Mouse (Mus musculus): ENCODE results near the gene Nlrx1.
"Not testable (repeated sequence)": the region's sequence is repeated elsewhere in the genome, so short reads cannot be mapped to it uniquely, and the experiment has no call there.

Nlrx1 gene

DNA sequence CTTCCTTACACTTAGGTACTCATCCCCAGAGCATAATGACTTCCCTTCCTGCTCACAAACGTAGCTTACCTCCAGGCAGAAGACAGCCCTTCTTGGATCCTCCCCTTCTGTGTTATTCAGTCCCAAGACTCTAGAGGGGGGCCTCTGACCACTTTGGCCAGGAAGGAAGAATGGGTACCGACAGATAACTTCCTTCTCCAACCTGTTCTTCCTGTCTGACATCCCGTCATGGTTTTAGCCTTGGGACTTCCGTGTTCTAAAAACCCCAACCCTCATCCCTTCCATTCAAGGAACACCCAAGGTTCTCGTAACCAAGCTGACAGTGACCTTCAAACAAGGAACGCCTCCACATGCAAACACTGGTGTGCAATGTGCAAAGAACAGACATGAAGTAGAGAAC, at the start of gene Nlrx1:
Nlrx1 (minus strand) TSS at position 168 of the 400 bp plus-strand sequence.
- no peak for DNase-seq (ENCODE audit: low read depth, low spot score)

DNA sequence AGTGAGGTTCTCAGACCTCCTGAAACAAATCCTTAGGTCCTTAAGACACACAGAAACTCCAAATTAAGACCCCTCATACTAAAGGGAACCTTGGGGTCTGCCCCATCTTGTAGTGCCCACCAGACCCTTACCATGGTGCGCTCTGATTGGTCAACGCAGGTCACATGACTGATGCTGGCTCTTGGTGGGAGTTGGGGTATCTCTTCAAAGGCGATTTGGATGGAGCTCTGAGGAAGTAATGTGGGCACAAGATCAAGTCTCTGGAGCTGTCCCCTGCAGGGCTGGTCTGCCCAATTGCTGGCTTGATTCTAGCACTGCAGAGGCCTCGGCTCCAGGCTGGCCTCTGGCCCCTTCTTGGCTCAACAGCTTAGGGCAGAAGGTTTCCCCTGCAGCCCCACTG, 49.1 kb upstream of the Nlrx1 start:
- no peak for DNase-seq (ENCODE audit: low read depth, low spot score)

DNA sequence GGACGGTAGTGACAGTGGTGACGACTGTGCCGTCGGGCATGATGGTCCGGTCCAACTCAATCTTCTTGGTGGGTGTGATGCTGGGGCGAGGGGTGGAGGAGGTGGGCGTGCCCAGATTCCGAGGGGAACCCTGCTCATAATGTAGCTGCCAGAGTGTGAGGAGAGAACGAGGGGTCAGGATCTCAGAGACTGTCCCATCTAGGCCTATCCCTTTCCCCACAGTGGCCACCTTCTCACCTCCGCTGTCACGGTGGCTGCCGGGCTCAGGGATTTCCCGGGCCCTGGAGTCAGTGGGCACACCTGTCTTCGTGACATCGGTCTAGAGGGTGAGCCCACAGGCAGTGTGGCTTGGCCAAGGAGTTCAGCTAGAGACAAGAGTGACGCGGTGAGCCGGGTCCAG, 46.5 kb upstream of the Nlrx1 start:
- DNase-seq (ENCODE audit: low read depth, low spot score), result no peak

DNA sequence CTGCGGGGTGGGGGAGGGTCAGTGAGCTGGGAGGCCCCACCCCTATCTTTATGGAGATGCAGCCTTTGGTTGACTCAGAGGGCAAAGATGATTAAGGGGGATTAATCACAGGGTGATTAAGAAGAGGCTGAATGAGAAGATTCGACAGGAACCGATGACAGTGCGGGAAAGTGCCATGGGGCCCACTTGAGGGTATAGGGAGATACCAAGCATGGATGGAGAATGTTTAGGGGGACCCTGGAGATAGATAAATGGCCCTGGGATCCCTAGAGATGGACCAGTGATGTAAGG, 45.8 kb upstream of the Nlrx1 start:
- DNase-seq (ENCODE audit: low read depth, low spot score), result no peak

DNA sequence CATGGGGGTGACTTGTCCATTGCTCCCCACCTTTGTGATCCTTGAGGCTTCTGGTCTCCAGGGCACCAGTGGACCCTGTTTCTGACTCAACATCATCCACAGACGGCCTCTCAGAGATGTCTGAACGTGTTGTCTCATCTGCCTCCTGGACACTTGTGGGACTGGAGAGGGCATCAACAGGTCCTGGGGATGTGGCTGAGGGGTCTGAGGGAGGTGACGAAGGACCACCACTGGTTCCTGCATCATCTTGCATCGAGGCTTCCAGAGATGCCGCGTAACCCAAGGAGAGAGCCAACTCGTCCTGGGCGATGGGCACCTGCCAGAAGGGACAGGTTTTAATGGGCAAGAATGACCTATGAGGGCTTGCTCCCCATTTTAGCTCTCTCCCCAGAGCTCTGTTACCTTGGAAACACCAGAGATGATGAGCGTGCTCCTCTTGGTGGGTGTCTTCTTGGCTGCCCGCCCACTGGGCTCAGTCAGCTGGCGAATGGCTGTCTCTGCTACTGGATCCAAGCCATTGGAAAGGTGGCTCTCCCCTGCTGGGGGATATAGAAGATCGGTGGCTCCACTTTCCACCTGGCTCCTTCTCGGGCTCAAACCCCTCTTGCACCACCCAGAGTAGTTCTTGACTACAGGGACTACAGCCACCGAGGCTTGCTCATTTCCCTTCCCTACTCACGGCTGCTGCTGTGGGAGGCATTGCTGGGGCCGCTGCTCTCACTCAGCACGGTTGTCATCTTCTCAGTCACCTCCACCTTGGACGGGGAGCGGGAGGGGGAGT, 45.3 kb upstream of the Nlrx1 start:
- no peak for DNase-seq (ENCODE audit: low read depth, low spot score)

DNA sequence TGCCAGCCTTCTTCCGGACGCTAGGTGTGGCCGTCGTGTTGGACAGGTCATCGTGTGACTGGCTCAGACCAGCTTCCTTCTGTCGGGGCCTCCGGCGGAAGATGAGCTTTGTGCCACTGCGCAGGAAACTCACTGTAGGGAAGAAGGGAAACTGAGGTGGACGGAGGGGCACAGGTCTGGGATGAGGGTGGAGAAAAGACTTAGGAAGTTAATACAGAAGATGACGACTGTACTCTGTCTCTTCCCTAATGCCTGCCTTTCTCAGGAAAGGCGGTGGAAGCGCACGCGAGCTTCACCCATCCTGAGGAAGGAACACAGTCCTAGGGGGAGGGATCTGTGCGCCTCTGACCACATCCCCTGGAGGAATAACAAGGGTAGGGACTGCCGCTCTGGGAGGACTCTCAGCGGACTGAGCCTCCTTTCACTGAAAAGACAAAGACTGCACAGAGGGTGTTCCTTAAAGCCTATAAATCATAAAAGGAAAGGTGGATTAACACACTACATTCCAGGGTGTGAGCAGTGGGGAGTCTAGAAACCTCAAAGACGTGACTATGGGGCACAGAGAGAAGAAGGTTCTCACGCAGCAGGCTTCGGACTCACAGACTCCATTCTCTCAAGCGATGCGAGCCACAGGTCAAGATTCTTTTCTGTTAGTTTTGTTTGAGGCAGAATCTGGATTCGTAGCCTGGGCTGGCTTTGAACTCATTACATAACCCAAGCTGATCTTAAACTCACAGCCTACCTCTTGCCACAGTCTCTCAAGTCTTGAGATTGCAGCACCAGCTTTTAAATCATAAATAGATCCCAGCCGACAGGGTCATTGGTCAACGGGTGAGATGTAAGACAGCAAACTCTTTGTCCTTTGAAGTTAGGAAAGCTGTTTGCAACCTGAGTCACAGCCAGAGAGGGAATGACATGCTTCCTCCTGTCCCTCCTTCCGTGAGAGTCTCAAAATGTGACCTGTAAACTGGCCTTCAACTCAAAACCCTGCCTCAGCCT, 43.0 kb upstream of the Nlrx1 start:
- no peak for DNase-seq (ENCODE audit: low read depth, low spot score)

DNA sequence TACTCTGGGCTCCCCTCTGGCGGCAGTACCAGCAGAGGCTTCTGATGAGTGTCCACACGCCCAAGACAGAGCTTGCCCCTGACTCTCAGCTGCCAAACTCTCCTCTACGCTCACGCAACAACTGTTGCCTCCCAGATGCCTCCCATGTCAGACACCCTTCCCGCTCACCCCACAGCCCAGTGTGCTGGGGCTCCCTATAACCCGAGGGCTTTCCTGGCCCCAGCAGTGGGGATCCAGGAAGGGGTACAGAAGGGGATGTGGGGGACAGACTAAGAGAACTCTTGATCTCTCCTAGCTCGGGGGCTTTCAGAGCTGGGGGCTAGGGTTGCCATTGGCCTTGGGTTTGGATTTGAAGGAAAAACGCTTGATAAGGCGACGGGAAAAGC, 42.3 kb upstream of the Nlrx1 start:
- DNase-seq (ENCODE audit: low read depth, low spot score), result no peak

DNA sequence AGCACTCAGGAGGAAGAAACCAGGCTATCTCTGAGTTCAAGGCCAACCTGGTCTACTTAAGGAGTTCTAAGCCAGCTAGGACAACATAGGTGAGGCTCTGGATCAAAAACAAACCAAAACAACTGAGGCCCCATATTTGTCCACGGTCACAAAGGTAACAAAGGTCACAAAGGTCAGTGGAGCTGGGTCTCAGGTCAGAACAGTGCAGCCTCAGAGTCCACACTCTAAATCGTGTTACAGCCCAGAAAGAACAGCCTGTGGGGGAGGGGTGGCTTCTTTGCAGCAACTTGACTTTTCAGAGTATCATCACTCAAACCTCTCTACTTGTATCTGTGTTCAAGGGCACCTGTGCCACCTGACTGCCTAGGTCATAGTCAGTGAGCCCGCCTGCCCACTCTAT, 41.4 kb upstream of the Nlrx1 start:
- DNase-seq (ENCODE audit: low read depth, low spot score), result no peak

DNA sequence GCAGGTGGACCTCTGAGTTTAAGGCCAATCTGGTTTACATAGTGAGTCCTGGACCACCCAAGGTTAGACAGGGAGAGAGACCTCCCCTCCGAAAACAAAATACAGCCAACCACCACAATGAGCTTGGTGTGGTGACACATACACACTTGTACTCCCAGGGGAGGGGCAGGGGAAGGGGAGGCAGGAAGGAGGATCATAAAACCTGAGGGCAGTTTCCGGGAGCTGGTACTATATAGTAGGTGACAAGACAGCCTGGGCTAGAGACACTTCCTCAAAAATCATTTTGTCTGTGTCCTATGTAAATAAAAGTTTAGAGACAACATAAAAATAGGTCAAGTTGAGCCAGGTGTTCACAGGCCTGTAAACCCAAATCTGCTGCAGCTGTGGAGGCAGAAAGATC, 38.8 kb upstream of the Nlrx1 start:
- no peak for DNase-seq (ENCODE audit: low read depth, low spot score)

DNA sequence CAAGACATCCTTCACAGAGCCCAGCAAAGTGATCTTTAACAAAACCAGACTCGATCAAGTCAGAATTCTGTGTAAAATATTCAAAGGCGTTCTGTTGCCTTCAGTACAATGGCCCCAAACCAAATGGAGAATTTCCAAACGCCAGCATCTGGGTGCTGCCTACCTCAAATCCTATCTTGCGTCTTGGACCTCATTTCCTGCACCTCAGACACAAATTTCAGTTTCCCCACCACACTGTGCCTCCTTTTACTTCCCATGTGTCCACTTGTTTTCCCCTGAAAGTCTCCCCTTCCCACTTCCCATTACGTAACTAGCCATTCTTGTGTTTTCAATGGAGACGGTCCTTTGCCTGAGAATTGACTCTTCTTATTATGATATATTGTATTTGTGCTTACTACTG, 38.1 kb upstream of the Nlrx1 start:
- no peak for DNase-seq (ENCODE audit: low read depth, low spot score)

DNA sequence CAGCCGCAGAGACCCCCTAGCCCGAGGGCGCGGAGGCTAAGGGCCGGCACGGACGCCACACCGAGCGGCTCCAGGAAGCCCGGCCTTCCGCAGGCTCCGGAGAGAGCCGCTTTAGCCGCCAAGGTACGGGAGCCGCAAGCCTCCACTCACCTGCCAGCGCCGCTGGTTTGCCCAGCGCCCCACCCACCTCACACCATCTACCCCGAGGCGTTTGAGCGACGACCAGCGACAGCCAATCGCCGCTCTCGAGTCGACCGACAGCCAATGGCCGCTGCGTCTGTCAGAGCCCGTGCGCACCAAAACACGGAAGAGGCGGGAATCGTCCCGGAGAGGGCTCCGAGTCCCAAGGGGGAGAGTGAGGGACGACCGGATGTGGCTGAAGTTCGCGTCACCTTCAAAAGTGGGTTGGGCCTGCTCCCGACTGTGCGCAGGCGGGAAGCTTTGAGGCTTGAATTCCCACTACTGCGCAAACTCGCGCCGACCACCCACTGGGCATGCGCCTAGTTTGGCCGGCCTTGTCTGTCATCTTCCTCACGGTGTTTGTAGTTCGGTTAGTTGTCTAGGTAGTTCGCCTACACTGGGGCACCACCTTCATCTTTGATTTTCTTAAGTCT, 37.2 kb upstream of the Nlrx1 start, which contains the start of gene Hinfp:
Hinfp (minus strand) TSS at position 206 of the 614 bp plus-strand sequence.
- DNase-seq (ENCODE audit: low read depth, low spot score), result peak; percentile 99

DNA sequence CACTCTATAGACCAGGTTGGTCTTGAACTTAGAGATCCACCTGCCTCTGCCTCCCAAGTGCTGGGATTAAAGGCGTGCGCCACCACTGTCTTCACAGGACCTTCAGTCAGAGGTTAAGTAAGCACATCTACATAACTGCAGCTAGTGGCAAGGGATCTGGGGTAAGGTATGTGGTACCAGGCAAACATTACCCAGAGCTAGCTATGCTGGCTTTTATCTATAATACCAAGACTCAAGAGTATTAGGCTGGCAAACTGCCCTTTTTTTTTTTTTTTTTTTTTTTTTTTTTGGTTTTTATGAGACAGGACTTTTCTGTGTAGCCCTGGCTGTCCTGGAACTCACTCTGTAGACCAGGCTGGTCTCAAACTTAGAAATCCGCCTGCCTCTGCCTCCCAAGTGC, 31.6 kb upstream of the Nlrx1 start:
- DNase-seq (ENCODE audit: low read depth, low spot score), result not testable (repeated sequence)

DNA sequence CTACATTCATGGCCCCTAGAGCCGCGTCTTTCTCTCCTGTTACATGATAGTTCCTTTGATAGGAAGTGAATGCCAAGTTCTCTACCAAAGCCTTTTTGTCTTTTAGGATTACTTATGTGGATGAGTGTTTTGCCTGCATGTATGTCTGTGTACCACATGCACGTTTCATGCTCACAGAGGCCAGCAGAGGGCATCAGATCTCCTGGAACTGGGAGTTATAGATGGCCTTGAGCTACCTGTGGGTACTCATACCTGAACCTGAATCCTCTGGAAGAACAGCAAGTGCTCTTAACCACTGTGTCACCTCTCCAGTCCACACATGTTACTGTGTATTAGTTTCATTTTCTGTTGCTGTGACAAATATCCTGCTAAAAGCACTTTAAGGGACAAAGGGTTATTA, 24.1 kb upstream of the Nlrx1 start:
- peak; percentile 80 for DNase-seq (ENCODE audit: low read depth, low spot score)

DNA sequence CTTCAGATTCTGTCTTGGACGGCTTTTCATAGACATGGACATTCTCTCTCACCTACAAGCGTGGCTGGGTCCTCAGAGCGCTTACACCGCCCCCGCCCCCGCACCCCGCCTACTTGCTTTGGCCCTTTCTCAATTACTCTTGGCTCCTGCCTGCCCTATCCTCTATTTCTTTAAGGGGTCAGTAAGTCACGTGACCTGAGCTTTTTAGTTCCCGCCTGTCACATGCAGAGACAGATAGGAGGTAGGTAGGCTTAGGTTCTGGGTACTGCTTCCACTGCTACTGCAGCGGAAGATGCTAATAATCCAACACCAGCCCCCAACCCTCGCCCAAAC, 20.5 kb upstream of the Nlrx1 start:
- DNase-seq (ENCODE audit: low read depth, low spot score), result no peak

DNA sequence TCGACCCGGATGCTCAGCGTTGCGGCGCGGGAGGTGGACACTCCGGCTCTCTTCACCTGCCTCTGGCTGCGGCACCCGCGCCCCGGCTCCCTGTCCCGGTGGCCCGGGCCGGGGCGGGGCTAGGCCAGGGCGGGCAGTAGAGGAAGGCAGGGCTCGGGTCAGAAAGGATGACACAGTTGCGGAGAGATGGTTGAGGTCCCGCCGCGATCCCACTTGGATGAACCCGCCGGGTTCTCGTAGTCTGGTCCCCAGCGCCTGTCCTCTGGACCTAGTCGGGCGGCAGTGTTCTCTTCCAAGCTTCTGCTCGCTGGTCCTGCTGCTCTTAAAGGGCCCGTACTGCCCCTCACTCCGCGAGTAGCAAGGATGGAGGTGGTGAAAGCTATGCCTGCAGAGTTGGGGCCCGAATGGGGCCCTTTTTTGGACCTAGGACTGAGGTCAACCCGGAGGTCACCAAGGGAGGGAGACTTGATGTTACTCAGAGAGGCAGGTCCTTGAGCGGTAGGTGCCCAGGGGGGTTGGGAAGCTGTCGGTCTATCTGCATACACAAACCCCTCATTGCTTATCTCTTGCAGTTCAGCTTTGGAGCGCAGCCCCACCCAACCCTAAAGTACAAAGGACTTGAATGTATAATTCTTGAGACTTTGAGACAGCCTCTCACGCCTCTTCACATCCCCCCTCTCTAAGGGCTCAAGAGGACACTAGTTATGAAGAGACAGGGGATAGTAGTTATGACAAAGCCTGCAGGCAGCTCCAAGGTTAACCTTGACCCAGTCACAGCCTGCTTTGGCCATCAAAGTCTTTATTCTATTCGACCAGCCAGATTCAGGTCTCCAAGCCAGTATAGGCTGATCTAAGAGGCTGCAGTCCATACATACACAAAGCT, 19.9 kb upstream of the Nlrx1 start, which contains the start of gene Abcg4:
Abcg4 (minus strand) TSS at position 540 of the 883 bp plus-strand sequence.
- peak; percentile 41 for DNase-seq (ENCODE audit: low read depth, low spot score)

DNA sequence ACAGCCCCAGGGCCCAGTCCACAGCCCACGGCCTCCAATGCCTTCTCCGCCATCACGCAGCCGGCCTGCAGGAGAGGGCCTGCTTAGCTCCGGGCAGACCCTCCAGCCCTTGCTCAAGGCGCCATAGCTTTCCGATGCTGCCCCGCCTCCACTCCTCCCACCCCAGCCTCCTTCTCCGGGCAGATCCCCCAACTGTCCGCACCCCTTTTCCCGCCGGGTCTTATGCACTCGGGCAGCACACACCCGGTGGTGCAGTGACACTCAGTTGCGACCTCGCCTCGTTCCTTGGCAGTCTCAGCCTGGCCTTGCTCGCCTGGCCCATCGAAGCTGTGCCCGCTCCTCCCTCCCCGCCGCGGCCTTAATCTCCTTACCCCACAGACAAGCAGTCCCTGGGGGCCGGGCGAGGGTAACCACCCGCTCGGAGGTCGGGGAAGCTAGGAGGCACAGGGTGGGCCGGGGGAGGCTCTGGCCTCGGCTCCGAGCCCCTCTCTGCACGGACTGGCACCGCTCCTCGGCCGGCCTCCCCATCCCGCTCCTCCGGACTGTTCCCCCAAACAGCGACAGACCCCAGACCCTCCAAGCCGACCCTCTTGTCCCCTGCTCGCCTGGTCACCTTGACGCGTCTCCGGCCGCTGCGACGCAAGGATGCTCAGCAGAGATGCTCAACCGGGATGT, 19.1 kb upstream of the Nlrx1 start:
- peak; percentile 34 for DNase-seq (ENCODE audit: low read depth, low spot score)

DNA sequence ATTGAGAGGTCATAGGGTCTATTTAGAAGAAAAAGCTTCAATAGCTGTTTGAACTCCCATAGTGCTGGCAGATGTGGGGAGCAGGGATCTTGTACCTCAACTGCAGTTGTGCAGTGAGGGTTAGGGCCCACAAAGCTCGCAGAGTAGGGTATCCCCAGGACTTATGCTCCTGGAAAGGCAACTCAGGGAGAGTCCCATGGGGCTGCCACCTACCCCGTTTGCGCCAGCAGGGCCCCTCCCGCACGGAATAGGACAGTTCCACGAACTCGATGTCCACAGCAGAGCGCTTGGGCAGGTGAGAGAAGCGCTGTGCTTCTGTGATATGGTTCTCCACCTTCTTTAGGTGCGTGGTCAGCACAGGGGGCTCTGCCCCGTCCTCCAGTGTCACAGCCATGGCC, 18.6 kb upstream of the Nlrx1 start:
- no peak for DNase-seq (ENCODE audit: low read depth, low spot score)

DNA sequence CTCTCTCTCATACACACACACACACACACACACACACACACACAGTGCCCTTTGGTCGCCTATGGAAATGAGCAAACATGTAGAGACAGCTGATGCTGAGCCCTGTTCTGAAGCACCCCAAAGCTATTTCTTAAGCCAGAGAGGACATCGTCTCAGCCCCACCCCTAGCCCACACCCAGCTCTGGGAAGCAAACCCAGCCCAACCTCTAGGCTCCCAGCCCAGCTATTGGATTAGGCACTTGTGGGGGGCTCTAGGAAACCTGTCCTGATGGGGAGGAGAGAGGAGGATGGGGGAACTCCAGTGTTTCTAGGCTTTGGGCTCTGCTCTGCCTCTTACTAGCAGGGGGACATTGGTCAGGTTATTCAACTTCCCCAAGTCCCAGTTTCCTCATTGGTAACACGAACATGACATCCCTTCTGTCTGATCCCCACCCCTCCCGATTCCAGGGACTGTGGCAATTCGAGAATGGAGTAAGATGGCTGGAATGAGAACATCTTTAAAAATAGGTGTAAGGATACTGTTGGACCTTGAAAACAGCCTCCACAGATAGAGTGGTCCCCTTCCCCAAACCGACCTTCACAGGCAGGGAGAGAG, 18.0 kb upstream of the Nlrx1 start:
- DNase-seq (ENCODE audit: low read depth, low spot score), result no peak

DNA sequence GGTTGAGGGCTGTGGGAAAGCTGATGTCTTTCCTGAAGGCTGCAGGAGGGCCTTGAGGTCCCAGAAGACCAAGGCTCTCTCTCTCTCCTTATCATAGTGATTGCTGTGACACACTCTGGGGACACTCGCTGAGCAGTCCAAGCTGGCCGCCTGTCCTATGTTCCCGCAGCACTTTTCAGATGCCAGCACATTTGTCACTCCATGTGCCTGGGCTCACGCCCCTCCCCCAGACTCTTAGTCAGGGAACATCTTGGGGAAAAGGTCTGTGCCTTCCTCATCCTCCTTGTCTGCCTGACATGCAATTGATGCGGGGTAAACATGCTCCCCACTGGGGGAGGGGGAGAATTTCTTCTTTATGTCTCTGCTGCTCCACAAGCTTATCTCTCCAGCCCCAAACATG, 14.8 kb upstream of the Nlrx1 start:
- DNase-seq (ENCODE audit: low read depth, low spot score), result no peak

DNA sequence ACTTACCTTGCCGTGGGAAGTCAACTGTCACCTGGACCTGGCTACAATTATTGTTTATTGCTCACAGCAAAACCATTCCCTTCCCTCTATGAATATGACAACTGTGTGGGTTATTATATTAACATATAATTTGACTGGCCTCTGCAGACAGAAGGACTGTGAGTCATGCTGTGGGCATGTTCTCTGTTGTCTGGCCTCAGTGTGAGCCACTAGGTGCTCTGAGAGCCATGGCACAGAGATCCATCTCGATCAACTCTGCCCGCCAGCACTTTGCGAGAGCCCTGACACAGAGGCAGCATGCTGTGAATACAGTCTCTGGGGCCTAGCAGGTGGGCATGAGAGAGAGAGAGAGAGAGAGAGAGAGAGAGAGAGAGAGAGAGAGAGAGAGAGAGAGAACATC, 1.6 kb upstream of the Nlrx1 start:
- no peak for DNase-seq (ENCODE audit: low read depth, low spot score)

DNA sequence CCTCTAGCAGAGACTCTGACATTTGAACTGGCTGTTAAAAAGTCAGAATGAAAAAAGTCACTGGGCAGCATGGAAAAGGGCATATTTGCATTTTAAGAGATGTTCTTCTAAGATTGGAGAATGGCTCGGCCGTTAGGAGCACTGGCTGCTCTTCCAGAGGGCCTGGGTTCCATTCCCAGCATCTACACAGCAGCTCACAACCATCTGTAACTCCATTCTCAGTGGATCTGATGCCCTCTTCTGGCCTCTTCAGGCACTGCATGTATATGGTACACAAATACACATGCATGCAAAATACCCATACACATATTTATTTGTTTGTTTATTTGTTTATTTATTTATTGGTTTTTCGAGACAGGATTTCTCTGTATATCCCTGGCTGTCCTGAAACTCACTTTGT, 678 bp upstream of the Nlrx1 start:
- peak; percentile 81 for DNase-seq (ENCODE audit: low read depth, low spot score)
